Mouse (Mus musculus) MEL (cell line): Measurements from ENCODE around the gene Fzd9.
"Not testable (repeated sequence)": the region's sequence is repeated elsewhere in the genome, so short reads cannot be mapped to it uniquely, and the experiment has no call there.

ENCODE experiments used
- CTCF ChIP-seq, 3 experiments: IDR thresholded peaks in 2 of 3; conservative IDR thresholded peaks in 1 of 3; 2 replicates each; pipeline ENCODE4 v1.5.1; 2011 to 2012; ENCODE audit warnings: low read length in 3 of 3, low read depth in 2 of 3, mild to moderate bottlenecking in 2 of 3, improper control_type of control experiment in 1 of 3, inconsistent platforms in 1 of 3, mixed read lengths in 1 of 3, moderate library complexity in 1 of 3; ENCODE audit not compliant: control insufficient read depth in 1 of 3, insufficient read depth in 1 of 3, poor library complexity in 1 of 3, severe bottlenecking in 1 of 3
- EP300 ChIP-seq, 2 experiments: IDR thresholded peaks; 2 replicates each; pipeline ENCODE4 v1.6.1; 2011; ENCODE audit warnings: improper control_type of control experiment in 2 of 2, low read length in 2 of 2, low read depth in 1 of 2, mild to moderate bottlenecking in 1 of 2
- POLR2A ChIP-seq, 2 experiments: IDR thresholded peaks; 2 replicates each; pipeline ENCODE4 v1.6.1; 2011 to 2012; ENCODE audit warnings: low read length in 2 of 2, mild to moderate bottlenecking in 2 of 2, control low read depth in 1 of 2, improper control_type of control experiment in 1 of 2, low read depth in 1 of 2, moderate library complexity in 1 of 2; ENCODE audit not compliant: control insufficient read depth in 1 of 2, insufficient read depth in 1 of 2, poor library complexity in 1 of 2
- POLR2AphosphoS5 ChIP-seq: IDR thresholded peaks from 2 replicates; pipeline ENCODE4 v1.6.1; 2012; ENCODE audit warnings: low read depth, borderline replicate concordance, mild to moderate bottlenecking, inconsistent platforms, low read length, moderate library complexity, mixed read lengths
- USF1 ChIP-seq: IDR thresholded peaks from 2 replicates; pipeline ENCODE4 v1.6.1; 2014; ENCODE audit warnings: low read depth, mild to moderate bottlenecking, inconsistent platforms, low read length, improper control_type of control experiment, moderate library complexity

DNA sequence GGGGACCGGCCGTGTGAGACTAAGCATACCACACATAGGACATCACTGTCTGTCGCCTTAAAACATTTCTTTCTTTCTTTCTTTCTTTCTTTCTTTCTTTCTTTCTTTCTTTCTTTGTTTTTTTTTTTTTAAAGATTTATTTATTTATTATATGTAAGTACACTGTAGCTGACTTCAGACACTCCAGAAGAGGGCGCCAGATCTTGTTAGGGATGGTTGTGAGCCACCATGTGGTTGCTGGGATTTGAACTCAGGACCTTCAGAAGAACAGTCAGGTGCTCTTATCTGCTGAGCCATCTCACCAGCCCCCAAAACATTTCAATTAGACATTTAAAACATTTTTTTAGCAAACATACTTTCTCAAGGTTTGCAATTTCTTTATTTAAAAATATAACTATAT is 25.2 kb downstream of the Fzd9 start:
- TF ChIP-seq POLR2AphosphoS5; EP300 (IDR thresholded peaks at IDR 0.05; ENCODE audit: low read depth in 1 of 2, low read length in 2 of 2); POLR2A (IDR thresholded peaks at IDR 0.05; ENCODE audit: control insufficient read depth in 1 of 2, insufficient read depth in 1 of 2, low read depth in 1 of 2, low read length in 2 of 2, poor library complexity in 1 of 2); USF1: not testable (repeated sequence)
- peak in 1 of 3 experiments; percentile 8; a peak in 1 of 6 replicates for TF ChIP-seq CTCF (IDR thresholded peaks at IDR 0.05 in 2 of 3, conservative IDR thresholded peaks at IDR 0.05 in 1 of 3; ENCODE audit: control insufficient read depth in 1 of 3, insufficient read depth in 1 of 3, low read depth in 2 of 3, low read length in 3 of 3, poor library complexity in 1 of 3, severe bottlenecking in 1 of 3)
